15 mouse cellular contexts compared by ENCODE assay signal in the genomic region with DNA sequence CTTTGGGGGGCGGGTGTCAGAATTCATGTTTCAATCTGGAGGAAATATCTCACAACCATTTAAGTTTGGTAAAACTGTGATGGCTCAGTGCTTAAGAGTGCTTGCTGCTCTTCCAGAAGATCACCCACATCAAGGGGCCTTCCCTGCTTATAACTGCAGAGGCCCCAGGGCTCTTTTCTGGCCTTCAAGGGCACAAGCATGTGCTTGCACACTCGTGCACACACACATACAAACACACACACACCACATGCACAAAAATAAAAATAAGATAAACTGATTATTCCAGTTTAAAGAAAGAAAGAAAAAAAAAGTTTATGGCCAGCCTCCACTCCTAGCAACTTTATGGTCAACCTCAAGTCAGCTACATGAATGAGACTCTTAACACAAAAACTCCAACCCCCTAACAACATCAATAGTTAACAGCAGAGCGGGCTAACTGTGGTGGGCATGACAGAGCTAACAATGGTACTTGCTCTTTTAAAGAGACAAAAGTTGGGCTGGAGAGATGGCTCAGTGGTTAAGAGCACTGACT.
"Had no signal": no experiment of that assay in that cellular context is flagged by ENCODE, and none has a peak within 500 bp of the region (broad histone marks: within the 10 kb centered on the region; RNA-seq: fewer than 3 reads in every experiment).

No protein-coding gene starts in this region.

- H3K9me3 ChIP-seq: limb, embryonic 13.5 days; midbrain, embryonic 10.5 days; neural tube, embryonic 15.5 days had no signal

- DNase-seq: kidney, adult 9 months; kidney, postnatal 10 days; kidney, postnatal 4 days; left cerebral cortex, postnatal 4 days; lung, postnatal 4 days; midbrain, embryonic 14.5 days; thymus, postnatal 4 days had no signal

- H3K27ac ChIP-seq: limb, embryonic 13.5 days; liver, embryonic 14.5 days; midbrain, embryonic 10.5 days; neural tube, embryonic 15.5 days; stomach, postnatal 0 days had no signal

- H3K27me3 ChIP-seq: limb, embryonic 13.5 days; neural tube, embryonic 15.5 days had no signal

- ATAC-seq: inflammation-experienced regulatory T-cells, adult 6 months; intestine, postnatal 0 days had no signal

- H3K4me3 ChIP-seq: myocyte; neural tube, embryonic 15.5 days had no signal
